Mouse (Mus musculus) regulatory T cell (primary cell): ENCODE measurements at regions not wholly inside any gene's neighbourhood (a gene's known extent, or its start where the extent isn't known, plus 50 kb on each side); places are given as distances from the start of the nearest gene placed in this dataset.

Experiments used
- in situ Hi-C: fragments of 300-600 bp; cut with MboI, MseI; formaldehyde crosslinking; loops from one replicate; pipeline ENCODE4 v1.15.1; 2025; ENCODE audit warnings: high pct_unique_total_duplicates

- in situ Hi-C loops: no loop called here
Observed at GRCm38 (mm10) chr17:4940589-4940988, 53.5 kb upstream of the Arid1b start.

GRCm38 (mm10) chr17:4941286-4941800 lies 52.8 kb upstream of the Arid1b start:
- in situ Hi-C loops: no loop called here

GRCm38 (mm10) chr17:4942868-4943267 lies 51.3 kb upstream of the Arid1b start:
- in situ Hi-C loops: no loop called here
